Mouse (Mus musculus) cerebral cortex, adult 2 months (tissue): ENCODE data around the gene Ubr7.

Experiments
- WGBS: fragments of 180-500 bp; shearing (Covaris S2); methylation state at CpG from one replicate; pipeline ENCODE4 v1.1.7; 2018; 5-methylcytosine and 5-hydroxymethylcytosine counted together

Gene Ubr7

GRCm38 (mm10) chr12:102743036-102743588 is 14.7 kb upstream of the Ubr7 start:
- WGBS, result under 1% methylated on average over 33 of the region's 33 CpGs

- under 1% methylated on average over 61 of the region's 63 CpGs for WGBS
These were observed 13.9 kb upstream of the Ubr7 start, which contains the start of the genes Moap1 and Tmem251 for GRCm38 (mm10) chr12:102743589-102744574. Gene Moap1, minus strand, starts transcription at chr12:102743661. Gene Tmem251, plus strand, starts transcription at chr12:102743762.

- WGBS, result 36% methylated on average over 6 of the region's 6 CpGs
These were observed 12.9 kb upstream of the Ubr7 start for GRCm38 (mm10) chr12:102744839-102745238.

GRCm38 (mm10) chr12:102748256-102748655 is 9.5 kb upstream of the Ubr7 start:
- WGBS, result 63% methylated on average over 3 of the region's 3 CpGs

GRCm38 (mm10) chr12:102756304-102756703 is 1.5 kb upstream of the Ubr7 start:
- 80% methylated on average over 7 of the region's 7 CpGs for WGBS

- WGBS, result 2% methylated on average over 46 of the region's 46 CpGs
These were observed 595 bp upstream of the Ubr7 start for GRCm38 (mm10) chr12:102757055-102757688.

GRCm38 (mm10) chr12:102758403-102758756 is 613 bp downstream of the Ubr7 start, which contains the start of gene Gm20604:
Gene Gm20604, minus strand, starts transcription at chr12:102758672.
- WGBS, result under 1% methylated on average over 10 of the region's 10 CpGs

- 4% methylated on average over 5 of the region's 5 CpGs for whole genome bisulfite sequencing
These were observed 1.2 kb downstream of the Ubr7 start for GRCm38 (mm10) chr12:102758936-102759335.

GRCm38 (mm10) chr12:102761668-102762067 is 3.9 kb downstream of the Ubr7 start:
- WGBS, result 71% methylated on average over 3 of the region's 3 CpGs

- WGBS, result 92% methylated on average over 4 of the region's 4 CpGs
These were observed 11.2 kb downstream of the Ubr7 start for GRCm38 (mm10) chr12:102769000-102769399.

GRCm38 (mm10) chr12:102771601-102772000 is 13.8 kb downstream of the Ubr7 start:
- WGBS, result 93% methylated on average over 8 of the region's 8 CpGs

GRCm38 (mm10) chr12:102772676-102773075 is 14.9 kb downstream of the Ubr7 start:
- 96% methylated on average over 5 of the region's 5 CpGs for WGBS

- 88% methylated on average over 14 of the region's 14 CpGs for WGBS
These were observed 18.3 kb downstream of the Ubr7 start for GRCm38 (mm10) chr12:102776035-102776434.

- WGBS, result 76% methylated on average over 5 of the region's 5 CpGs
These were observed 20.4 kb downstream of the Ubr7 start for GRCm38 (mm10) chr12:102778151-102778550.

GRCm38 (mm10) chr12:102779452-102779851 is 21.7 kb downstream of the Ubr7 start:
- WGBS, result 76% methylated on average over 3 of the region's 3 CpGs

- 77% methylated on average over 5 of the region's 5 CpGs for WGBS
These were observed 25.1 kb downstream of the Ubr7 start for GRCm38 (mm10) chr12:102782841-102783240.

- 84% methylated on average over 19 of the region's 19 CpGs for WGBS
These were observed 27.3 kb downstream of the Ubr7 start for GRCm38 (mm10) chr12:102784899-102785592.

- 38% methylated on average over 5 of the region's 5 CpGs for WGBS
These were observed 27.8 kb downstream of the Ubr7 start for GRCm38 (mm10) chr12:102785593-102785985.

- WGBS, result 90% methylated on average over 7 of the region's 7 CpGs
These were observed 30.2 kb downstream of the Ubr7 start for GRCm38 (mm10) chr12:102787927-102788326.

GRCm38 (mm10) chr12:102799528-102799927 is 41.8 kb downstream of the Ubr7 start:
- 98% methylated on average over 2 of the region's 2 CpGs for WGBS

- 88% methylated on average over 1 of the region's 1 CpGs for WGBS
These were observed 57.1 kb downstream of the Ubr7 start for GRCm38 (mm10) chr12:102814858-102815257.

GRCm38 (mm10) chr12:102826399-102826798 is 68.6 kb downstream of the Ubr7 start:
- WGBS, result 100% methylated on average over 1 of the region's 1 CpGs
